Mouse (Mus musculus): ENCODE measurements at regions not wholly inside any gene's neighbourhood (a gene's known extent, or its start where the extent isn't known, plus 50 kb on each side); places are given as distances from the start of the nearest gene placed in this dataset.

- H3K9me3 ChIP-seq (ENCODE audit: control insufficient read depth, low read length), result no peaks in the 10 kb centered on the region
- no peak overlapping the region for H3K27ac ChIP-seq (replicated peaks)
- TF ChIP-seq EP300 (optimal IDR thresholded peaks at IDR 0.05) (no peak), CTCF (IDR thresholded peaks at IDR 0.05; ENCODE audit: low read depth) (no peak)
- no peaks in the 10 kb centered on the region for H3K4me1 ChIP-seq (replicated peaks; ENCODE audit: control insufficient read depth, insufficient read depth)
- DNase-seq (ENCODE audit: low spot score), result no peak
- H3K27me3 ChIP-seq (ENCODE audit: control insufficient read depth, insufficient read depth, low read length), result no peaks in the 10 kb centered on the region
- no peak overlapping the region for H3K4me2 ChIP-seq (replicated peaks; ENCODE audit: low read depth)
- H3K36me3 ChIP-seq (ENCODE audit: control insufficient read depth, insufficient read depth, low read length), result no peaks in the 10 kb centered on the region
- ATAC-seq (ENCODE audit: low FRiP score, low TSS enrichment), result no peak
- no peak overlapping the region for H3K9ac ChIP-seq (ENCODE audit: low read length)
- WGBS, result 94% methylated on average over 3 of the region's 3 CpGs
- no peak overlapping the region for H3K4me3 ChIP-seq (ENCODE audit: low read depth, low read length)
Measured at GRCm38 (mm10) chr4:105633789-105634188, 155.9 kb upstream of the Gm12728 start.

DNA sequence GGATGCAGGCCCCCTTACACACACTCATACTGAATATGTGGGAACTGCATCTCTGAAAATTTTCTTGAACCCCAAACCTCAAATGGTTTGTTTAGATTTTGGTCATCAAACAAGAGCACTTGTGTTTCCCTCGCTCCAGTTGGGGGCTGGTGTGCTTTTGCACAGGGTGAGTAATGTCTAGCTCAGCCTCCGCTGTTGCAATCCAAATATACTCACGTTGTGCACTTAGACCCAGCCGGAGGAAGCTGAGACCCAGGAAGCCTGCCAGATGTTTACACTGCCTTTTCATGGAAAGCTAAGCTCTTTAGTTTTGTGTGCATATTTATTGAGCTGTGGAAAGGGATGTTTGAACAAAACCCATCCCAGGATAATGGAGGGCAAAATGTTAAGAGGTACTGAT is 148.9 kb upstream of the Gm12728 start:
- DNase-seq (ENCODE audit: low spot score), result peak; percentile 38
- TF ChIP-seq CTCF (IDR thresholded peaks at IDR 0.05; ENCODE audit: low read depth) (no peak), EP300 (optimal IDR thresholded peaks at IDR 0.05) (no peak)
- H3K4me2 ChIP-seq (replicated peaks; ENCODE audit: low read depth), result no peak overlapping the region
- peak; percentile 63 for ATAC-seq (ENCODE audit: low FRiP score, low TSS enrichment)
- H3K4me3 ChIP-seq (ENCODE audit: low read depth, low read length), result no peak overlapping the region
- H3K9me3 ChIP-seq (ENCODE audit: control insufficient read depth, low read length), result no peaks in the 10 kb centered on the region
- H3K36me3 ChIP-seq (ENCODE audit: control insufficient read depth, insufficient read depth, low read length), result no peaks in the 10 kb centered on the region
- no peaks in the 10 kb centered on the region for H3K27me3 ChIP-seq (ENCODE audit: control insufficient read depth, insufficient read depth, low read length)
- no peak overlapping the region for H3K9ac ChIP-seq (ENCODE audit: low read length)
- WGBS, result 11% methylated on average over 4 of the region's 4 CpGs
- no peaks in the 10 kb centered on the region for H3K4me1 ChIP-seq (replicated peaks; ENCODE audit: control insufficient read depth, insufficient read depth)
- H3K27ac ChIP-seq (replicated peaks), result no peak overlapping the region

GRCm38 (mm10) chr4:105641582-105641981 is 148.1 kb upstream of the Gm12728 start:
- no peaks in the 10 kb centered on the region for H3K36me3 ChIP-seq (ENCODE audit: control insufficient read depth, insufficient read depth, low read length)
- H3K4me2 ChIP-seq (replicated peaks; ENCODE audit: low read depth), result no peak overlapping the region
- DNase-seq (ENCODE audit: low spot score) (no peak), ATAC-seq (ENCODE audit: low FRiP score, low TSS enrichment) (no peak)
- no peak overlapping the region for H3K4me3 ChIP-seq (ENCODE audit: low read depth, low read length)
- H3K27me3 ChIP-seq (ENCODE audit: control insufficient read depth, insufficient read depth, low read length), result no peaks in the 10 kb centered on the region
- no peaks in the 10 kb centered on the region for H3K4me1 ChIP-seq (replicated peaks; ENCODE audit: control insufficient read depth, insufficient read depth)
- WGBS, result 54% methylated on average over 4 of the region's 4 CpGs
- H3K27ac ChIP-seq (replicated peaks), result no peak overlapping the region; the same call in 1 of the 2 replicates
- no peak for TF ChIP-seq EP300 (optimal IDR thresholded peaks at IDR 0.05)
- TF ChIP-seq CTCF (IDR thresholded peaks at IDR 0.05; ENCODE audit: low read depth), result no peak
- H3K9me3 ChIP-seq (ENCODE audit: control insufficient read depth, low read length), result no peaks in the 10 kb centered on the region
- H3K9ac ChIP-seq (ENCODE audit: low read length), result no peak overlapping the region

GRCm38 (mm10) chr4:105648820-105649446 is 140.7 kb upstream of the Gm12728 start:
- H3K9ac ChIP-seq (ENCODE audit: low read length), result no peak overlapping the region
- ATAC-seq (ENCODE audit: low FRiP score, low TSS enrichment) (no peak), DNase-seq (ENCODE audit: low spot score) (no peak)
- no peak overlapping the region for H3K4me3 ChIP-seq (ENCODE audit: low read depth, low read length)
- H3K4me2 ChIP-seq (replicated peaks; ENCODE audit: low read depth), result no peak overlapping the region
- no peaks in the 10 kb centered on the region for H3K9me3 ChIP-seq (ENCODE audit: control insufficient read depth, low read length)
- H3K4me1 ChIP-seq (replicated peaks; ENCODE audit: control insufficient read depth, insufficient read depth), result no peaks in the 10 kb centered on the region
- 55% methylated on average over 7 of the region's 7 CpGs for WGBS
- H3K27ac ChIP-seq (replicated peaks), result no peak overlapping the region
- no peaks in the 10 kb centered on the region for H3K36me3 ChIP-seq (ENCODE audit: control insufficient read depth, insufficient read depth, low read length)
- no peak for TF ChIP-seq EP300 (optimal IDR thresholded peaks at IDR 0.05)
- no peak for TF ChIP-seq CTCF (IDR thresholded peaks at IDR 0.05; ENCODE audit: low read depth)
- no peaks in the 10 kb centered on the region for H3K27me3 ChIP-seq (ENCODE audit: control insufficient read depth, insufficient read depth, low read length)

- ATAC-seq (ENCODE audit: low FRiP score, low TSS enrichment) (no peak), DNase-seq (ENCODE audit: low spot score) (no peak)
- H3K9me3 ChIP-seq (ENCODE audit: control insufficient read depth, low read length), result no peaks in the 10 kb centered on the region
- TF ChIP-seq EP300 (optimal IDR thresholded peaks at IDR 0.05) (no peak), CTCF (IDR thresholded peaks at IDR 0.05; ENCODE audit: low read depth) (no peak)
- no peaks in the 10 kb centered on the region for H3K4me1 ChIP-seq (replicated peaks; ENCODE audit: control insufficient read depth, insufficient read depth)
- H3K27ac ChIP-seq (replicated peaks), result no peak overlapping the region
- no peak overlapping the region for H3K4me2 ChIP-seq (replicated peaks; ENCODE audit: low read depth)
- H3K9ac ChIP-seq (ENCODE audit: low read length), result no peak overlapping the region
- no peaks in the 10 kb centered on the region for H3K36me3 ChIP-seq (ENCODE audit: control insufficient read depth, insufficient read depth, low read length)
- H3K4me3 ChIP-seq (ENCODE audit: low read depth, low read length), result no peak overlapping the region
- H3K27me3 ChIP-seq (ENCODE audit: control insufficient read depth, insufficient read depth, low read length), result no peaks in the 10 kb centered on the region
- WGBS, result 63% methylated on average over 2 of the region's 2 CpGs
Measured at GRCm38 (mm10) chr4:105649447-105649833, 140.2 kb upstream of the Gm12728 start.

DNA sequence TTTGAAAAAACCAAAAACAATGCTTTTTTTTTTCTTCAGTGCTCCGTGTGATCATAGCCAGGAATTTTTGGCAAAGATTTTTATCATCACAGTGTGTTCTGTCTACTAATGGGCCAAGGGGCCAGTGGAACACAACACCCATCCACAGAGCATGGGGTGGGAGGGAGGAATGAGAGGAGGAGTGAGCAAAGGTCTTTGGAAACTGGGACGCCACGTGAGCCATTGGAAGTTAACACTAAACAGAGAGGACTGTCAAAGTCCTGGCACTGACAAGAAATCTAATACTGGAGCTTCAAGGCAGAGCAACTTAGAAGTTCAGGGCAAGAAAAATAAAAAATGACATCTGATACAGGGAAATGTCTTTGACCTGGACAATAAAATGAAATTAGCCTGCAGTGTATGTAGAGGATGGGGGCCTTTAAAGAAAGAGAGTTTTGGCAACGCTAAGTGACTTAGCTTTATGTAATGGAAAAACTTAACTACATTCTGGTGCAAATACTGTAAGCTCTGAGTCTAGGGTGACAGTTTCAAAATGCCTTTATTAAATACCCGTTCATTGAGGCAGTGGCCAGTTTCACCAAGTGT is 133.5 kb upstream of the Gm12728 start:
- WGBS, result 47% methylated on average over 5 of the region's 5 CpGs
- no peak overlapping the region for H3K4me3 ChIP-seq (ENCODE audit: low read depth, low read length)
- no peaks in the 10 kb centered on the region for H3K4me1 ChIP-seq (replicated peaks; ENCODE audit: control insufficient read depth, insufficient read depth)
- ATAC-seq (ENCODE audit: low FRiP score, low TSS enrichment) (peak; percentile 38; the same call in 1 of the 2 replicates), DNase-seq (ENCODE audit: low spot score) (no peak)
- no peak overlapping the region for H3K4me2 ChIP-seq (replicated peaks; ENCODE audit: low read depth)
- H3K36me3 ChIP-seq (ENCODE audit: control insufficient read depth, insufficient read depth, low read length), result no peaks in the 10 kb centered on the region
- no peak overlapping the region for H3K9ac ChIP-seq (ENCODE audit: low read length)
- TF ChIP-seq EP300 (optimal IDR thresholded peaks at IDR 0.05), result no peak
- no peak for TF ChIP-seq CTCF (IDR thresholded peaks at IDR 0.05; ENCODE audit: low read depth)
- no peaks in the 10 kb centered on the region for H3K27me3 ChIP-seq (ENCODE audit: control insufficient read depth, insufficient read depth, low read length)
- H3K9me3 ChIP-seq (ENCODE audit: control insufficient read depth, low read length), result no peaks in the 10 kb centered on the region
- no peak overlapping the region for H3K27ac ChIP-seq (replicated peaks)

Measured in stomach, postnatal 0 days (tissue).